Mouse (Mus musculus) megakaryocyte, embryonic 14.5 days (primary cell): Measurements from ENCODE around the gene Zfp710.

ENCODE experiments used
- FLI1 ChIP-seq: IDR thresholded peaks from 2 replicates; pipeline ENCODE4 v1.6.1; 2012; ENCODE audit warnings: low read length, inconsistent platforms, mixed read lengths
- GATA1 ChIP-seq: IDR thresholded peaks from 3 replicates; pipeline ENCODE4 v1.6.1; 2012; ENCODE audit warnings: mixed read lengths, low read length, inconsistent platforms, borderline replicate concordance

DNA sequence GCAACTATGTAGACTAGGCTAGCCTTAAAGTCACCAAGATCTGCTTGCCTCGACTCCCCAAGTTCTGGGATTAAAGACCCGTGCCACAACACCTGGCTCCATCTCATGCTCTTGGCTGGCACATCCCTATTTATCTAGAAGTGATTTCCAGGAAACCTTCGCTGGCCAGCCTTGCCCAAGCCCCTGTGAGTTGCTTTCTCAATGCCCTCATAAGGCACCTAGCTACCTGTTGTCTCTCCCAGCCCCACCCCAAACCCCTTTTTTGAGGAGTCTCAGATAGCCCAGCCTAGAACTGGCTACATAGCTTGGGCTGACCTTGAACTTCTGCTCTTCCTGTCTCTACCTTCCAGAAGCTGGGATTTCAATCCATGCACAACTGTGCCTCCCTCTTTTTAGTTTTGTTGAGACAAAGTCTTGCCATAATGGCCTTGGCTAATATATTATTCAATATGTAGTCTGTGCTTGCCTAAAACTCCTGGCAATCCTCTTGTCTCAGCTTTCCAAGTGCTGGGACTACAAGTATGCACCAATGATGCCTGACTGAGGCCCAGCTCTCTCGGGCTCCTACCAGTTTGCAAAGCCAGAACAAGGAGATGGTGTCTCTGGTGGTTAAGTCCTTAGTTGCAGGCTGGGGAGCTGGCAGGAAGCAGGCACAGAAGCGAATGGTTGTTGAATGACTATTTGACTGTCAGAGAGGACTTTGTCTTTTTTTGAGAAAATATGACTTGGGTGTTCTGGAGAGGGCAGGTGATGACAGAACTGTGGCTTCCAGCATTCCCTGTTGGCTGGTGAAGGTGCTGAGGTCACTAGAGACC is 786 bp upstream of the Zfp710 start:
- TF ChIP-seq FLI1 (no peak), GATA1 (no peak)
